Mouse (Mus musculus) small intestine, adult 2 months (tissue): ENCODE results near the gene Prkrip1.

Source experiments
- CTCF ChIP-seq: fragments of 200-500 bp; IDR thresholded peaks from 2 replicates; pipeline ENCODE4 v1.5.1; 2012; ENCODE audit warnings: low read depth, mild to moderate bottlenecking, control low read depth, inconsistent platforms, low read length, moderate library complexity, mixed read lengths; ENCODE audit not compliant: insufficient replicate concordance, insufficient read length; ENCODE audit errors: extremely low read depth
- POLR2A ChIP-seq: fragments of 200-500 bp; IDR thresholded peaks from 2 replicates; pipeline ENCODE4 v1.6.1; 2012; ENCODE audit warnings: low read depth, mild to moderate bottlenecking, control low read depth, inconsistent platforms, low read length, moderate library complexity

DNA sequence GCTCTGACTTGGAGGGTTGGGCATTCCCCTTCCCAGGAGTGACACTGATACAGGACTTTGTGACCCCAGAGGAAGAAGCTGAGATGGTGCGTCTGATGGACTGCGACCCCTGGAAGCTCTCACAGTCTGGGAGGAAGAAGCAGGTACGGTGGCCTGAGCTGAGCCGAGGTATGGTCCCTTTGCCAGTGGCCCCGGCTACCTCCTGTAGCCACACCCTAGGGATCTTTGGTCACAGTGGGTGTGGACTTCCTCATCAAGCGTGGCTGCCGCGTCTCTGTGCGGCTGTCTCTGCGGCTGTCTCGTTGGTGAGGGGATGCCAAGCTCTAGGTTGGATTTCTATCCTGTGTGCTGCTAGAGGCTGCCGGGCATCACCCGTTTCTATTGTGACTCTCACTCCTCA, 59.4 kb downstream of the Prkrip1 start:
- no peak for TF ChIP-seq CTCF
- TF ChIP-seq POLR2A = no peak
